Mouse (Mus musculus): Measurements from ENCODE around the gene Cacng7. TPM values are rescaled to one million over a fixed set of nuclear protein-coding genes. Genes with fewer than 3 reads are reported as not detected.

Cacng7 gene
- polyA plus RNA-seq, 1 experiment = 0.72 TPM

DNA sequence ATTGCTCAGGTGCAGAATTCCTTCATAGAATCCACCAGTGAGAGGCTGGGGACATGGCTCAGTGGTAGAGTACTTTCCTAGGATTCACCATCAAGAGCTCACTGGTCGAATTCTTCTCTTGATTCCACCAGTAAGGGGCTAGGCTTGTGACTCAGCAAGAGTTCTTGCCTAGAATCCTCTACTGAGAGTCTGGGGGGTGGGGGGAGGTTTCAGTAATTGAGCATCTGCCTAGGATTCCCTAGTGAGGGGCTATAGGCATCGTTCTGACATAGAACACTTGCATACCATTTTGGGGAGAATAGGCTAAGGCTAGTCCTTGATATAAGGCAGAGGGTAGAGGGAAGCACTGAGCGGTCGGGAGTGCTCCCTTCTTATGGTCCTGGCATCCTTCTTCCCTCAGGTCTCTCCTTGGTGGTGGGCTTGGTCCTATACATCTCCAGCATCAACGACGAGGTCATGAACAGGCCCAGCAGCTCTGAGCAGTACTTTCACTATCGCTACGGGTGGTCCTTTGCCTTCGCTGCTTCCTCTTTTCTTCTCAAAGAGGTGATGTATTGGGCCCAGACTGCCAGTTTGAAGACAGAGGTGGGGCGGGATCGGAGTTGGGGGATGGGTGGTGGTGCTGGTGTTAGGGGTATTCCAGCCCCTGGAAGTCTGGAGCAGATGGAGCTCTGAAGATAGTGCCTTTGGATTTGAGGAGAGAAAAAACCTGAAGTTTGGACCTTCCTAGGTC is 33.0 kb downstream of the Cacng7 start:
- H3K79me2 ChIP-seq (ENCODE audit: control insufficient read depth, insufficient read depth) = no peaks in the 10 kb centered on the region
- no peaks in the 10 kb centered on the region for H3K36me3 ChIP-seq (ENCODE audit: control insufficient read depth, insufficient read depth)
- no peak for TF ChIP-seq REST (IDR thresholded peaks at IDR 0.05; ENCODE audit: insufficient read depth, insufficient read length)
- TF ChIP-seq CEBPB (IDR thresholded peaks at IDR 0.05; ENCODE audit: insufficient read depth, poor library complexity, severe bottlenecking) = no peak
- TF ChIP-seq MYOG (IDR thresholded peaks at IDR 0.05; ENCODE audit: control insufficient read depth in 1 of 3, insufficient read depth in 1 of 3, insufficient read length in 2 of 3, low read depth in 2 of 3) = no peak
- TF ChIP-seq POLR2A (IDR thresholded peaks at IDR 0.05; ENCODE audit: insufficient read length, low read depth) = no peak
- TF ChIP-seq USF1 (IDR thresholded peaks at IDR 0.05; ENCODE audit: low read depth) = no peak
- TF ChIP-seq POLR2AphosphoS2 (IDR thresholded peaks at IDR 0.05; ENCODE audit: insufficient read length, low read depth) = no peak
- no peak for TF ChIP-seq SRF (IDR thresholded peaks at IDR 0.05; ENCODE audit: control insufficient read depth, insufficient read length, low read depth)
- no peak for TF ChIP-seq TCF3 (IDR thresholded peaks at IDR 0.05; ENCODE audit: insufficient read length, low read depth)
- no peak for TF ChIP-seq E2F4 (IDR thresholded peaks at IDR 0.05; ENCODE audit: insufficient read depth)
- no peak for TF ChIP-seq TCF12 (IDR thresholded peaks at IDR 0.05; ENCODE audit: insufficient read depth, poor library complexity, severe bottlenecking)
- no peak for TF ChIP-seq MYOD1 (IDR thresholded peaks at IDR 0.05; ENCODE audit: control insufficient read depth in 1 of 3, insufficient read length in 2 of 3, low read depth in 2 of 3)
- no peak for TF ChIP-seq MAX (IDR thresholded peaks at IDR 0.05; ENCODE audit: low read depth)
- peaks cover 7% of the 10 kb centered on the region for H3K27me3 ChIP-seq (ENCODE audit: control insufficient read depth, insufficient read depth, insufficient read length)
- no peak overlapping the region for H3K4me3 ChIP-seq
- no peak overlapping the region for H3ac ChIP-seq (ENCODE audit: control insufficient read depth, insufficient read length)
- H3K4me2 ChIP-seq (ENCODE audit: low read depth) = no peak overlapping the region

DNA sequence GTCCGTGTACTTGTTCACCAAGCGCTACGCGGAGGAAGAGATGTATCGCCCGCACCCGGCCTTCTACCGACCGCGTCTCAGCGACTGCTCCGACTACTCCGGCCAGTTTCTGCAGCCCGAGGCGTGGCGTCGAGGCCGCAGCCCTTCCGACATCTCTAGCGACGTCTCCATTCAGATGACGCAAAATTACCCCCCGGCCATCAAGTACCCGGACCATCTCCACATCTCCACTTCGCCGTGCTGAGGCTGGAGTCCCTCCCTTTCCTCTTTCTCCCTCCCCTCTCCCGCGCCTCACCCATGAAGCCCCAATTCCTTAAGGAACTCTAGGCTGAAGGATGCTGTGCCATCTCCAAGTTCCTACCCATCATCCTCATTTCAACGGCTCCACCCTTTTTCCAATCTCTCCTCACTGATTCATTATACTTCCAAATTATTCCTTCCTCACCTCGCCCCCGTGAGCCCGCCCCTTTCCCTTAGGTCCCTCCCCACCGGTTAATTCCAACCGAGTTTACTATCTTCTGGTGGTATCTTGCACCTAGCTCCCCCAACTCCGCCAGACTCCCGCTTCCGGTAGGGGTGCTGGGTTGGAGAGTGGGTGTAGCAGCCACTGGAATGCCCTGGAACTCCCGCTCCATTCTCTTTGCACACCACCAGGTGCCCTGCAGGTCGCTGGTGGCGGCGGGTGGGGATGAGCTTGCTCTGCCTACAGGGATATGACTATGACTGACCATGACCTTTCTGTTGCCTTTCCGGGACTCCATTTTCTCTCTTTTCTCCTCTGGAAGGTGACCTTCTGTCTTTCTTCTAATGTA is 34.2 kb downstream of the Cacng7 start:
- Histone ChIP-seq H3K4me3 (no peak overlapping the region), H3K27me3 (ENCODE audit: control insufficient read depth, insufficient read depth, insufficient read length) (peaks cover 7% of the 10 kb centered on the region), H3ac (ENCODE audit: control insufficient read depth, insufficient read length) (no peak overlapping the region), H3K36me3 (ENCODE audit: control insufficient read depth, insufficient read depth) (no peaks in the 10 kb centered on the region), H3K4me2 (ENCODE audit: low read depth) (no peak overlapping the region), H3K79me2 (ENCODE audit: control insufficient read depth, insufficient read depth) (no peaks in the 10 kb centered on the region)
- no peak for TF ChIP-seq REST (IDR thresholded peaks at IDR 0.05; ENCODE audit: insufficient read depth, insufficient read length)
- no peak for TF ChIP-seq POLR2AphosphoS2 (IDR thresholded peaks at IDR 0.05; ENCODE audit: insufficient read length, low read depth)
- TF ChIP-seq SRF (IDR thresholded peaks at IDR 0.05; ENCODE audit: control insufficient read depth, insufficient read length, low read depth) = no peak
- no peak for TF ChIP-seq USF1 (IDR thresholded peaks at IDR 0.05; ENCODE audit: low read depth)
- no peak for TF ChIP-seq MAX (IDR thresholded peaks at IDR 0.05; ENCODE audit: low read depth)
- no peak for TF ChIP-seq TCF3 (IDR thresholded peaks at IDR 0.05; ENCODE audit: insufficient read length, low read depth)
- TF ChIP-seq TCF12 (IDR thresholded peaks at IDR 0.05; ENCODE audit: insufficient read depth, poor library complexity, severe bottlenecking) = no peak
- TF ChIP-seq CEBPB (IDR thresholded peaks at IDR 0.05; ENCODE audit: insufficient read depth, poor library complexity, severe bottlenecking) = no peak
- no peak for TF ChIP-seq POLR2A (IDR thresholded peaks at IDR 0.05; ENCODE audit: insufficient read length, low read depth)
- TF ChIP-seq MYOG (IDR thresholded peaks at IDR 0.05; ENCODE audit: control insufficient read depth in 1 of 3, insufficient read depth in 1 of 3, insufficient read length in 2 of 3, low read depth in 2 of 3) = no peak
- TF ChIP-seq E2F4 (IDR thresholded peaks at IDR 0.05; ENCODE audit: insufficient read depth) = no peak

- TF ChIP-seq TCF3 (IDR thresholded peaks at IDR 0.05; ENCODE audit: insufficient read length, low read depth) (no peak), POLR2AphosphoS2 (IDR thresholded peaks at IDR 0.05; ENCODE audit: insufficient read length, low read depth) (no peak), SRF (IDR thresholded peaks at IDR 0.05; ENCODE audit: control insufficient read depth, insufficient read length, low read depth) (no peak), MYOG (IDR thresholded peaks at IDR 0.05; ENCODE audit: control insufficient read depth in 1 of 3, insufficient read depth in 1 of 3, insufficient read length in 2 of 3, low read depth in 2 of 3) (no peak), USF1 (IDR thresholded peaks at IDR 0.05; ENCODE audit: low read depth) (no peak), POLR2A (IDR thresholded peaks at IDR 0.05; ENCODE audit: insufficient read length, low read depth) (no peak), CEBPB (IDR thresholded peaks at IDR 0.05; ENCODE audit: insufficient read depth, poor library complexity, severe bottlenecking) (no peak), TCF12 (IDR thresholded peaks at IDR 0.05; ENCODE audit: insufficient read depth, poor library complexity, severe bottlenecking) (no peak), MAX (IDR thresholded peaks at IDR 0.05; ENCODE audit: low read depth) (no peak), MYOD1 (IDR thresholded peaks at IDR 0.05; ENCODE audit: control insufficient read depth in 1 of 3, insufficient read length in 2 of 3, low read depth in 2 of 3) (no peak), E2F4 (IDR thresholded peaks at IDR 0.05; ENCODE audit: insufficient read depth) (no peak), REST (IDR thresholded peaks at IDR 0.05; ENCODE audit: insufficient read depth, insufficient read length) (no peak)
- no peak overlapping the region for H3K4me3 ChIP-seq
- H3K79me2 ChIP-seq (ENCODE audit: control insufficient read depth, insufficient read depth) = no peaks in the 10 kb centered on the region
- H3K4me2 ChIP-seq (ENCODE audit: low read depth) = no peak overlapping the region
- H3K36me3 ChIP-seq (ENCODE audit: control insufficient read depth, insufficient read depth) = no peaks in the 10 kb centered on the region
- no peak overlapping the region for H3ac ChIP-seq (ENCODE audit: control insufficient read depth, insufficient read length)
- H3K27me3 ChIP-seq (ENCODE audit: control insufficient read depth, insufficient read depth, insufficient read length) = peaks cover 7% of the 10 kb centered on the region
Measured at GRCm38 (mm10) chr7:3367569-3367968, 34.8 kb downstream of the Cacng7 start.

- no peaks in the 10 kb centered on the region for H3K36me3 ChIP-seq (ENCODE audit: control insufficient read depth, insufficient read depth)
- peaks cover 7% of the 10 kb centered on the region for H3K27me3 ChIP-seq (ENCODE audit: control insufficient read depth, insufficient read depth, insufficient read length)
- no peak overlapping the region for H3ac ChIP-seq (ENCODE audit: control insufficient read depth, insufficient read length)
- H3K79me2 ChIP-seq (ENCODE audit: control insufficient read depth, insufficient read depth) = no peaks in the 10 kb centered on the region
- TF ChIP-seq MYOG (IDR thresholded peaks at IDR 0.05; ENCODE audit: control insufficient read depth in 1 of 3, insufficient read depth in 1 of 3, insufficient read length in 2 of 3, low read depth in 2 of 3) (no peak), TCF3 (IDR thresholded peaks at IDR 0.05; ENCODE audit: insufficient read length, low read depth) (no peak), CEBPB (IDR thresholded peaks at IDR 0.05; ENCODE audit: insufficient read depth, poor library complexity, severe bottlenecking) (no peak), SRF (IDR thresholded peaks at IDR 0.05; ENCODE audit: control insufficient read depth, insufficient read length, low read depth) (no peak), USF1 (IDR thresholded peaks at IDR 0.05; ENCODE audit: low read depth) (no peak), TCF12 (IDR thresholded peaks at IDR 0.05; ENCODE audit: insufficient read depth, poor library complexity, severe bottlenecking) (no peak), REST (IDR thresholded peaks at IDR 0.05; ENCODE audit: insufficient read depth, insufficient read length) (no peak), POLR2AphosphoS2 (IDR thresholded peaks at IDR 0.05; ENCODE audit: insufficient read length, low read depth) (no peak)
- H3K4me3 ChIP-seq = no peak overlapping the region
- H3K4me2 ChIP-seq (ENCODE audit: low read depth) = no peak overlapping the region
Measured at GRCm38 (mm10) chr7:3368311-3368710, 35.6 kb downstream of the Cacng7 start.
